ENCODE assay signal across 22 mouse cellular contexts in the genomic region with DNA sequence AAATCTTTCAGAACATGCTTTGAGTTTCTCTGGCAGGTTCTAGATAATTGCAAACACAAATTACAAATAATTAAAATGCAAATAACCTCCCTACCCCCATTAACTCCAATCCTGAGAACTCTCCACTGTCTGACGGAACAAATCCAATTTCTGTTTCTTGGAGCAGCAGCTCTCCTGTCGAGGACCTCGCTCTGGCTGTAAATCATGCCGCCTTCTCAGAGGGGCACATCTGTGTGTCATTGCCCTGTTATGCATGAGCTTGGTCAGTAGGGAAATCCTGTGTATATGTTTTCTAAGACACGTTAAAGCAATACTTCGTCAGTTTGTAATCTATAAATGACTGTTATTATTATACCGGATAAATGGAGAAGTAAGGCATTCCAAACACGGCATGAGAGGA. TPM values are rescaled to one million over a fixed set of nuclear protein-coding genes. Genes with fewer than 3 reads are reported as not detected.
"Had no signal": no experiment of that assay in that cellular context is flagged by ENCODE, and none has a peak within 500 bp of the region (broad histone marks: within the 10 kb centered on the region; RNA-seq: fewer than 3 reads in every experiment).

No protein-coding gene starts in this region.

- H3K9me3 ChIP-seq: limb, embryonic 12.5 days; limb, embryonic 15.5 days; midbrain, embryonic 10.5 days; midbrain, embryonic 13.5 days; stomach, embryonic 15.5 days had no signal

- H3K27me3 ChIP-seq: limb, embryonic 12.5 days; limb, embryonic 15.5 days; midbrain, embryonic 13.5 days; stomach, embryonic 15.5 days had no signal

- H3K9ac ChIP-seq: limb, embryonic 12.5 days; limb, embryonic 15.5 days; liver, embryonic 14.5 days; liver, postnatal 0 days; lung, embryonic 14.5 days; midbrain, embryonic 13.5 days; stomach, embryonic 15.5 days had no signal

- H3K4me3 ChIP-seq: limb, embryonic 12.5 days; limb, embryonic 15.5 days; midbrain, embryonic 10.5 days; midbrain, embryonic 13.5 days; myocyte; stomach, embryonic 15.5 days had no signal

- ATAC-seq: liver, postnatal 0 days; lung, postnatal 0 days; midbrain, embryonic 13.5 days; midbrain, embryonic 16.5 days had no signal

- H3K4me1 ChIP-seq: midbrain, embryonic 13.5 days had no signal

- DNase-seq: kidney, adult 18-20 months; kidney, adult 9 months; kidney, postnatal 14 days; kidney, postnatal 4 days; left cerebral cortex, postnatal 4 days; liver, postnatal 0 days; lung, embryonic 14.5 days; retina, postnatal 1 day; right cerebral cortex, postnatal 25 days; spleen, adult 18-20 months; thymus, postnatal 25 days had no signal

- H3K27ac ChIP-seq: limb, embryonic 12.5 days; limb, embryonic 15.5 days; liver, embryonic 14.5 days; macrophage; midbrain, embryonic 10.5 days; midbrain, embryonic 13.5 days; stomach, embryonic 15.5 days had no signal

- H3K36me3 ChIP-seq: limb, embryonic 12.5 days; limb, embryonic 15.5 days; midbrain, embryonic 10.5 days; midbrain, embryonic 13.5 days; stomach, embryonic 15.5 days had no signal

- H3K4me2 ChIP-seq: limb, embryonic 12.5 days; limb, embryonic 15.5 days; liver, embryonic 11.5 days; lung, embryonic 14.5 days; midbrain, embryonic 13.5 days; stomach, embryonic 15.5 days had no signal

RNA-seq across cellular contexts. Expression of a gene that starts 35.3 kb away (rescaled TPM):
- polyA plus RNA-seq: macrophage had no signal
